Mouse (Mus musculus): ENCODE measurements around the gene Cfc1. TPM values are rescaled to one million over a fixed set of nuclear protein-coding genes. Genes with fewer than 3 reads are reported as not detected.

The Cfc1 gene
- total RNA-seq, 2 experiments from 2014 or later: not detected

- no peak for DNase-seq (ENCODE audit: low spot score)
Observed at GRCm38 (mm10) chr1:34553690-34554089, 18.2 kb downstream of the Cfc1 start.

- no peak for DNase-seq (ENCODE audit: low spot score)
Observed at GRCm38 (mm10) chr1:34554275-34554674, 18.8 kb downstream of the Cfc1 start.

GRCm38 (mm10) chr1:34560843-34561242 lies 25.4 kb downstream of the Cfc1 start, which contains the start of gene Prss40:
Gene Prss40, minus strand, starts transcription at chr1:34560943.
- DNase-seq (ENCODE audit: low spot score): no peak

GRCm38 (mm10) chr1:34564383-34565045 lies 29.1 kb downstream of the Cfc1 start:
- no peak for DNase-seq (ENCODE audit: low spot score)

- DNase-seq (ENCODE audit: low spot score): no peak
Observed at GRCm38 (mm10) chr1:34568120-34568519, 32.7 kb downstream of the Cfc1 start.

GRCm38 (mm10) chr1:34569876-34570275 lies 34.4 kb downstream of the Cfc1 start:
- no peak for DNase-seq (ENCODE audit: low spot score)

- no peak for DNase-seq (ENCODE audit: low spot score)
Observed at GRCm38 (mm10) chr1:34571431-34571830, 36.0 kb downstream of the Cfc1 start.

- no peak for DNase-seq (ENCODE audit: low spot score)
Observed at GRCm38 (mm10) chr1:34573221-34573620, 37.8 kb downstream of the Cfc1 start.

- DNase-seq (ENCODE audit: low spot score): no peak
Observed at GRCm38 (mm10) chr1:34578851-34579781, 43.7 kb downstream of the Cfc1 start, which contains the start of gene Amer3. Gene Amer3, plus strand, starts transcription at chr1:34579657.

- DNase-seq (ENCODE audit: low spot score): no peak
Observed at GRCm38 (mm10) chr1:34579782-34580356, 44.4 kb downstream of the Cfc1 start.

GRCm38 (mm10) chr1:34582218-34582617 lies 46.8 kb downstream of the Cfc1 start:
- no peak for DNase-seq (ENCODE audit: low spot score)

GRCm38 (mm10) chr1:34583821-34584263 lies 48.4 kb downstream of the Cfc1 start:
- DNase-seq (ENCODE audit: low spot score): no peak

GRCm38 (mm10) chr1:34584736-34585135 lies 49.3 kb downstream of the Cfc1 start:
- DNase-seq (ENCODE audit: low spot score): no peak

GRCm38 (mm10) chr1:34587298-34588096 lies 52.0 kb downstream of the Cfc1 start:
- no peak for DNase-seq (ENCODE audit: low spot score)

Other genes with a start within 250 kb of the Cfc1 start
- 10 to 100 TPM; 11.7 to 12.6 TPM for gene Ccdc115, start 96.0 kb upstream of the Cfc1 start, total RNA-seq (2021)
- gene Imp4, start 95.8 kb upstream of the Cfc1 start, total RNA-seq (2021): 10 to 100 TPM; 10.3 to 13.4 TPM
- 1 to 10 TPM; 1.4 to 1.9 TPM for gene Ptpn18, start 75.9 kb upstream of the Cfc1 start, total RNA-seq (2021)
- gene Prss39, start 37.2 kb upstream of the Cfc1 start, total RNA-seq (2021): not detected
- not detected for gene Prss40, start 25.3 kb downstream of the Cfc1 start, total RNA-seq (2021)
- not detected for gene Amer3, start 44.0 kb downstream of the Cfc1 start, total RNA-seq (2021)

All from gastrocnemius, adult 18-20 months (tissue).